Comparison of ENCODE assay signal across 13 mouse cellular contexts in genomic region chr1:128223304-128223703, GRCm38 (mm10). TPM values are rescaled to one million over a fixed set of nuclear protein-coding genes. Genes with fewer than 3 reads are reported as not detected.
A peak's percentile ranks its signal among the peaks of the same experiment; 100 is the strongest.
DNase-seq lines count a peak whose midpoint lies in the region; ATAC-seq and TF ChIP-seq lines count a peak whose summit lies in the region.
"Had no signal": no experiment of that assay in that cellular context is flagged by ENCODE, and none has a peak within 500 bp of the region (broad histone marks: within the 10 kb centered on the region; RNA-seq: fewer than 3 reads in every experiment).

No protein-coding gene starts in this region.

- H3K27ac ChIP-seq in left cerebral cortex, adult 2 months, result no peak overlapping the region
- H3K27ac ChIP-seq in ES-E14 (ENCODE audit: insufficient read depth, low read depth, low read length, poor library complexity, severe bottlenecking), result no peak overlapping the region
- H3K27ac ChIP-seq: forebrain, embryonic 10.5 days; limb, embryonic 12.5 days had no signal

- DNase-seq in embryo, embryonic 10.5 days (ENCODE audit: low spot score), result peak; percentile 10
- no peak for DNase-seq in embryo, embryonic 9.5 days (ENCODE audit: extremely low spot score)
- DNase-seq in left cerebral cortex, adult 2 months (ENCODE audit: extremely low spot score in 1 of 2, low spot score in 2 of 2), result no peak
- DNase-seq in left cerebral cortex, adult 8-10 months (ENCODE audit: low spot score in 2 of 2), result no peak
- DNase-seq in ES-E14 (ENCODE audit: low read depth, low spot score), result peak; percentile 43
- no peak for DNase-seq in neural tube, embryonic 10.5 days (ENCODE audit: extremely low spot score, low spot score)
- DNase-seq in yolk sac, embryonic 10.5 days (ENCODE audit: low spot score), result no peak
- DNase-seq: B cell, adult 2 months; gastrocnemius, postnatal 36 days; kidney, adult 8-10 months had no signal

- ATAC-seq in megakaryocyte progenitor cell, adult 5-6 weeks (replicated peaks; ENCODE audit: poor library complexity), result peak; percentile 80

- H3K36me3 ChIP-seq in ES-E14 (ENCODE audit: control insufficient read depth, insufficient read depth, low read length, poor library complexity, severe bottlenecking), result peaks cover 6% of the 10 kb centered on the region

- no peaks in the 10 kb centered on the region for H3K9me3 ChIP-seq in ES-E14 (ENCODE audit: control insufficient read depth, insufficient read depth, low read depth, low read length)
- H3K9me3 ChIP-seq: forebrain, embryonic 10.5 days; limb, embryonic 12.5 days had no signal

- H3K4me1 ChIP-seq in ES-E14 (ENCODE audit: control insufficient read depth in 2 of 2, insufficient read depth in 2 of 2, low read length in 2 of 2, poor library complexity in 1 of 2), result no peaks in the 10 kb centered on the region
- H3K4me1 ChIP-seq: forebrain, embryonic 10.5 days; limb, embryonic 12.5 days had no signal

- H3K4me3 ChIP-seq in left cerebral cortex, adult 2 months, result no peak overlapping the region
- no peak overlapping the region for H3K4me3 ChIP-seq in ES-E14 (ENCODE audit: insufficient read depth in 1 of 2, low read depth in 1 of 2, low read length in 2 of 2, poor library complexity in 1 of 2, severe bottlenecking in 1 of 2)
- H3K4me3 ChIP-seq: forebrain, embryonic 10.5 days; limb, embryonic 12.5 days had no signal

- intact Hi-C loops in left cerebral cortex, adult 2 months (cut with DNase I), result loop anchor here (5.0 kb wide), 1 partner anchor 396 kb away; no protein-coding TSS in a partner anchor

- H3K9ac ChIP-seq in ES-E14 (ENCODE audit: insufficient read depth, low read depth, low read length, poor library complexity, severe bottlenecking), result no peak overlapping the region
- H3K9ac ChIP-seq: limb, embryonic 12.5 days had no signal

- in situ Hi-C loops in ES-E14 (cut with MboI; ENCODE audit: low sequenced_read_pairs in 2 of 2, unreplicated experiment in 2 of 2), result no loop called here

- TF ChIP-seq CTCF in left cerebral cortex, adult 2 months (IDR thresholded peaks at IDR 0.05), result peak; percentile 54

TF ChIP-seq in ES-E14, 5 proteins besides CTCF, POLR2A, EP300 and RAD21:
- TF ChIP-seq ZC3H11A (IDR thresholded peaks at IDR 0.05; ENCODE audit: borderline replicate concordance, low read depth, low read length) (no peak), HCFC1 (IDR thresholded peaks at IDR 0.05; ENCODE audit: borderline replicate concordance, insufficient read depth, low read length) (no peak), ZNF384 (IDR thresholded peaks at IDR 0.05; ENCODE audit: low read depth, low read length) (no peak), CHD2 (IDR thresholded peaks at IDR 0.05; ENCODE audit: low read depth, low read length) (no peak), MAFK (IDR thresholded peaks at IDR 0.05; ENCODE audit: insufficient read depth, low read depth, low read length) (no peak)

RNA-seq across cellular contexts. Expression of gene Ubxn4, which starts 20.5 kb away (rescaled TPM):
- total RNA-seq in left cerebral cortex, adult 2 months (2021), result 10 to 100 TPM; 46.2 to 46.5 TPM
- total RNA-seq in left cerebral cortex, adult 8-10 months (2022), result 10 to 100 TPM; 41.7 to 44.8 (median 44.3) TPM
- 44.0 and 50.2 TPM in 2 replicates for total RNA-seq in ES-E14 (2012; rRNA removed)
- 48.2 and 55.7 TPM in 2 replicates for total RNA-seq in megakaryocyte progenitor cell, adult 5-6 weeks (2015)
- total RNA-seq in megakaryocyte progenitor cell, adult 5-6 weeks (2017), result 79.7 and 95.5 TPM in 2 replicates

Comparison
In these comparisons a context has a peak if more than half of its experiments do, and no peak if none do; other contexts are left out.
1. DNase-seq: peak in embryo, embryonic 10.5 days (single experiment) and ES-E14 (single experiment); none in embryo, embryonic 9.5 days (single experiment), left cerebral cortex, adult 2 months (0 of 2), left cerebral cortex, adult 8-10 months (0 of 2), neural tube, embryonic 10.5 days (single experiment) and yolk sac, embryonic 10.5 days (single experiment).